Mouse (Mus musculus) liver, embryonic 15.5 days (tissue): ENCODE data around the gene Selp. TPM values are rescaled to one million over a fixed set of nuclear protein-coding genes. Genes with fewer than 3 reads are reported as not detected.

ENCODE experiments used
- ATAC-seq: fragments of 200-750 bp; cut with Nextera tagmentation; 2 replicates; pipeline ENCODE4 v1.8.0; 2017; ENCODE audit warnings: moderate number of reproducible peaks, mild to moderate bottlenecking, moderate library complexity; ENCODE audit not compliant: insufficient read depth
- H3K27ac ChIP-seq: fragments of 300-500 bp; sonication (generic); replicated peaks from 2 replicates; pipeline ENCODE4 v1.5.1; 2015; ENCODE audit warnings: mild to moderate bottlenecking, inconsistent platforms
- H3K27me3 ChIP-seq: fragments of 300-500 bp; sonication (generic); 2 replicates; pipeline ENCODE4 v1.6.1; 2015; ENCODE audit warnings: mild to moderate bottlenecking, inconsistent platforms
- H3K36me3 ChIP-seq: fragments of 300-500 bp; sonication (generic); replicated peaks from 2 replicates; pipeline ENCODE4 v1.6.1; 2015; ENCODE audit warnings: moderate library complexity, mild to moderate bottlenecking, inconsistent platforms
- H3K4me1 ChIP-seq: fragments of 300-500 bp; sonication (generic); replicated peaks from 2 replicates; pipeline ENCODE4 v1.6.1; 2015; ENCODE audit warnings: inconsistent platforms
- H3K4me2 ChIP-seq: fragments of 300-500 bp; sonication (generic); 2 replicates; pipeline ENCODE4 v1.6.1; 2015; ENCODE audit warnings: moderate library complexity, mild to moderate bottlenecking, inconsistent platforms
- H3K4me3 ChIP-seq: fragments of 300-500 bp; sonication (generic); replicated peaks from 2 replicates; pipeline ENCODE4 v1.5.1; 2015; ENCODE audit warnings: mild to moderate bottlenecking, inconsistent platforms
- H3K9ac ChIP-seq: fragments of 300-500 bp; sonication (generic); 2 replicates; pipeline ENCODE4 v1.6.1; 2015; ENCODE audit warnings: moderate library complexity, mild to moderate bottlenecking, inconsistent platforms
- H3K9me3 ChIP-seq: fragments of 300-500 bp; sonication (generic); replicated peaks from 2 replicates; pipeline ENCODE4 v1.6.1; 2016; ENCODE audit warnings: inconsistent platforms
- WGBS: fragments of 180-500 bp; shearing (Covaris S2); methylation state at CpG from one replicate; pipeline ENCODE4 v1.1.7; 2015; ENCODE audit warnings: mixed read lengths; ENCODE audit not compliant: insufficient replicate concordance; 5-methylcytosine and 5-hydroxymethylcytosine counted together
- polyA plus RNA-seq: library from polyadenylated mRNA; unstranded; fragments of >200 nt; fragmentation: Nextera tagmentation; extraction: Ambion mirVana; gene quantifications from 2 replicates; pipeline ENCODE4 v1.2.1, GENCODE M21; 2015

Selp gene
- polyA plus RNA-seq, 1 experiment from 2014 or later, result 0.60 TPM

- Histone ChIP-seq H3K4me1 (no peaks in the 10 kb centered on the region), H3K27me3 (no peaks in the 10 kb centered on the region), H3K9ac (no peak overlapping the region), H3K4me2 (no peak overlapping the region), H3K36me3 (no peaks in the 10 kb centered on the region; the same call in 1 of the 2 replicates), H3K9me3 (no peaks in the 10 kb centered on the region), H3K27ac (no peak overlapping the region), H3K4me3 (no peak overlapping the region)
- whole genome bisulfite sequencing, result 40% methylated on average over 16 of the region's 16 CpGs
- no peak for ATAC-seq
These were observed 69.2 kb downstream of the Selp start for GRCm38 (mm10) chr1:164184142-164184870.

- H3K4me3 ChIP-seq, result no peak overlapping the region
- H3K27ac ChIP-seq, result no peak overlapping the region
- ATAC-seq, result no peak
- H3K4me1 ChIP-seq, result no peaks in the 10 kb centered on the region
- H3K27me3 ChIP-seq, result no peaks in the 10 kb centered on the region
- no peaks in the 10 kb centered on the region for H3K9me3 ChIP-seq
- 34% methylated on average over 8 of the region's 8 CpGs for WGBS
- H3K9ac ChIP-seq, result no peak overlapping the region
- no peak overlapping the region for H3K4me2 ChIP-seq
- no peaks in the 10 kb centered on the region for H3K36me3 ChIP-seq
These were observed 69.8 kb downstream of the Selp start for GRCm38 (mm10) chr1:164184871-164185223.

GRCm38 (mm10) chr1:164185316-164185715 lies 70.3 kb downstream of the Selp start:
- Histone ChIP-seq H3K9me3 (no peaks in the 10 kb centered on the region), H3K9ac (no peak overlapping the region), H3K27me3 (no peaks in the 10 kb centered on the region), H3K27ac (no peak overlapping the region), H3K4me3 (no peak overlapping the region), H3K4me1 (no peaks in the 10 kb centered on the region), H3K4me2 (no peak overlapping the region), H3K36me3 (0 out of 2 replicates have a peak, but pooled peaks cover 3% of the 10 kb centered on the region)
- 71% methylated on average over 4 of the region's 4 CpGs for WGBS
- ATAC-seq, result no peak

GRCm38 (mm10) chr1:164187002-164187560 lies 72.0 kb downstream of the Selp start:
- no peak for ATAC-seq
- no peaks in the 10 kb centered on the region for H3K4me1 ChIP-seq
- 50% methylated on average over 1 of the region's 1 CpGs for WGBS
- H3K4me3 ChIP-seq, result no peak overlapping the region
- H3K27ac ChIP-seq, result no peak overlapping the region
- H3K9me3 ChIP-seq, result no peaks in the 10 kb centered on the region
- H3K36me3 ChIP-seq, result 0 out of 2 replicates have a peak, but pooled peaks cover 6% of the 10 kb centered on the region
- H3K27me3 ChIP-seq, result no peaks in the 10 kb centered on the region
- H3K9ac ChIP-seq, result no peak overlapping the region
- no peak overlapping the region for H3K4me2 ChIP-seq

GRCm38 (mm10) chr1:164199551-164199950 lies 84.5 kb downstream of the Selp start:
- H3K9me3 ChIP-seq, result no peaks in the 10 kb centered on the region
- H3K27me3 ChIP-seq, result no peaks in the 10 kb centered on the region
- no peak for ATAC-seq
- H3K4me3 ChIP-seq, result no peak overlapping the region
- WGBS, result 61% methylated on average over 4 of the region's 4 CpGs
- H3K27ac ChIP-seq, result no peak overlapping the region
- H3K4me1 ChIP-seq, result no peaks in the 10 kb centered on the region
- H3K4me2 ChIP-seq, result no peak overlapping the region
- peaks cover 13% of the 10 kb centered on the region; the same call in 1 of the 2 replicates for H3K36me3 ChIP-seq
- H3K9ac ChIP-seq, result no peak overlapping the region

Other genes starting within 250 kb of the Selp start
- 8.4 and 9.3 TPM in 2 replicates for gene Scyl3, start 186.2 kb upstream of the Selp start, polyA plus RNA-seq
- 8.7 and 9.6 TPM in 2 replicates for gene BC055324, start 120.5 kb upstream of the Selp start, polyA plus RNA-seq
- 4.0 and 4.2 TPM in 2 replicates for gene Mettl18, start 120.4 kb upstream of the Selp start, polyA plus RNA-seq
- 0.05 TPM in 1 of 2 replicates, not detected in the other for gene Sele, start 67.0 kb upstream of the Selp start, polyA plus RNA-seq
- 10.9 and 11.8 TPM in 2 replicates for gene Sell, start 53.3 kb upstream of the Selp start, polyA plus RNA-seq
- gene F5, start 36.6 kb downstream of the Selp start, polyA plus RNA-seq, result 11.2 and 13.4 TPM in 2 replicates
- gene Slc19a2, start 133.8 kb downstream of the Selp start, polyA plus RNA-seq, result 26.0 and 27.7 TPM in 2 replicates
- gene Ccdc181, start 160.3 kb downstream of the Selp start, polyA plus RNA-seq, result 2.8 and 3.2 TPM in 2 replicates
- gene Nme7, start 188.9 kb downstream of the Selp start, polyA plus RNA-seq, result 9.0 and 10.4 TPM in 2 replicates
- gene Blzf1, start 192.2 kb downstream of the Selp start, polyA plus RNA-seq, result 8.8 and 9.2 TPM in 2 replicates